Mouse (Mus musculus) heart, embryonic 11.5 days (tissue): ENCODE data around the gene Slc35f4. TPM values are rescaled to one million over a fixed set of nuclear protein-coding genes. Genes with fewer than 3 reads are reported as not detected.

Experiments
- ATAC-seq: fragments of 200-750 bp; cut with Nextera tagmentation; replicated peaks from 2 replicates; pipeline ENCODE4 v1.8.0; 2017; ENCODE audit warnings: moderate library complexity; ENCODE audit not compliant: insufficient number of reproducible peaks, low FRiP score, low TSS enrichment
- H3K27ac ChIP-seq: fragments of 300-500 bp; sonication (generic); 2 replicates; pipeline ENCODE4 v1.5.1; 2014; ENCODE audit warnings: mild to moderate bottlenecking, low read depth, low read length
- H3K27me3 ChIP-seq: fragments of 300-500 bp; sonication (generic); 2 replicates; pipeline ENCODE4 v1.6.1; 2014; ENCODE audit warnings: mild to moderate bottlenecking, low read length, mixed read lengths; ENCODE audit not compliant: control insufficient read depth, insufficient read depth
- H3K36me3 ChIP-seq: fragments of 300-500 bp; sonication (generic); 2 replicates; pipeline ENCODE4 v1.6.1; 2014; ENCODE audit warnings: mild to moderate bottlenecking, low read length, moderate library complexity, mixed read lengths; ENCODE audit not compliant: control insufficient read depth, insufficient read depth
- H3K4me1 ChIP-seq: fragments of 300-500 bp; sonication (generic); 2 replicates; pipeline ENCODE4 v1.6.1; 2014; ENCODE audit warnings: low read length; ENCODE audit not compliant: control insufficient read depth, insufficient read depth
- H3K4me2 ChIP-seq: fragments of 300-500 bp; sonication (generic); 2 replicates; pipeline ENCODE4 v1.6.1; 2014; ENCODE audit warnings: mild to moderate bottlenecking, moderate library complexity
- H3K4me3 ChIP-seq: fragments of 300-500 bp; sonication (generic); 2 replicates; pipeline ENCODE4 v1.5.1; 2014; ENCODE audit warnings: low read depth, low read length
- H3K9ac ChIP-seq: fragments of 300-500 bp; sonication (generic); 2 replicates; pipeline ENCODE4 v1.6.1; 2014; ENCODE audit warnings: mild to moderate bottlenecking, low read depth, low read length, moderate library complexity
- H3K9me3 ChIP-seq: fragments of 300-500 bp; sonication (generic); replicated peaks from 2 replicates; pipeline ENCODE4 v1.6.1; 2016; ENCODE audit warnings: low read length; ENCODE audit not compliant: control insufficient read depth
- WGBS: fragments of 180-500 bp; shearing (Covaris S2); extraction: QIAGEN DNeasy Blood & Tissue Kit; methylation state at CpG from one replicate; pipeline ENCODE4 v1.1.7; 2014; ENCODE audit not compliant: insufficient replicate concordance; 5-methylcytosine and 5-hydroxymethylcytosine counted together
- polyA plus RNA-seq: library from polyadenylated mRNA; unstranded; fragments of >200 nt; fragmentation: Nextera tagmentation; extraction: Ambion mirVana; gene quantifications from 2 replicates; pipeline ENCODE4 v1.2.1, GENCODE M21; 2014

The Slc35f4 gene
- 0.08 and 0.21 TPM in 2 replicates for polyA plus RNA-seq

GRCm38 (mm10) chr14:49525931-49526291 lies at the start of gene Slc35f4:
TSS of gene Slc35f4 (minus strand) at chr14:49526046.
- Histone ChIP-seq H3K4me2 (peak within 1 kb of the TSS; percentile 81), H3K27me3 (peaks cover 8% of the 10 kb centered on the region), H3K4me3 (peak within 1 kb of the TSS; percentile 41), H3K27ac (no peak within 1 kb of the TSS), H3K9ac (no peak within 1 kb of the TSS), H3K36me3 (no peaks in the 10 kb centered on the region), H3K9me3 (no peaks in the 10 kb centered on the region), H3K4me1 (no peaks in the 10 kb centered on the region; the same call in 1 of the 2 replicates)
- no peak for ATAC-seq
- 19% methylated on average over 6 of the region's 6 CpGs for WGBS

- ATAC-seq: no peak
- Histone ChIP-seq H3K9ac (no peak overlapping the region), H3K4me3 (no peak overlapping the region), H3K36me3 (no peaks in the 10 kb centered on the region), H3K4me1 (no peaks in the 10 kb centered on the region), H3K9me3 (no peaks in the 10 kb centered on the region), H3K27me3 (no peaks in the 10 kb centered on the region), H3K4me2 (no peak overlapping the region), H3K27ac (no peak overlapping the region)
Measured at GRCm38 (mm10) chr14:49568369-49568768, 42.5 kb upstream of the Slc35f4 start.

- Histone ChIP-seq H3K9ac (no peak overlapping the region), H3K4me2 (no peak overlapping the region), H3K4me1 (no peaks in the 10 kb centered on the region), H3K9me3 (no peaks in the 10 kb centered on the region), H3K27ac (no peak overlapping the region), H3K36me3 (no peaks in the 10 kb centered on the region), H3K4me3 (no peak overlapping the region), H3K27me3 (no peaks in the 10 kb centered on the region)
- WGBS: 52% methylated on average over 2 of the region's 2 CpGs
- ATAC-seq: no peak
Measured at GRCm38 (mm10) chr14:49560706-49561105, 34.9 kb upstream of the Slc35f4 start.

GRCm38 (mm10) chr14:49540104-49540503 lies 14.3 kb upstream of the Slc35f4 start:
- ATAC-seq: no peak

GRCm38 (mm10) chr14:49525176-49525930 lies 493 bp downstream of the Slc35f4 start:
- H3K4me1 ChIP-seq: no peaks in the 10 kb centered on the region; the same call in 1 of the 2 replicates
- H3K27me3 ChIP-seq: peaks cover 8% of the 10 kb centered on the region
- WGBS: 2% methylated on average over 63 of the region's 63 CpGs
- ATAC-seq: peak; percentile 83
- H3K9ac ChIP-seq: no peak overlapping the region
- H3K4me2 ChIP-seq: peak overlapping the region; percentile 81
- H3K9me3 ChIP-seq: no peaks in the 10 kb centered on the region
- peak overlapping the region; percentile 41 for H3K4me3 ChIP-seq
- H3K36me3 ChIP-seq: no peaks in the 10 kb centered on the region
- no peak overlapping the region for H3K27ac ChIP-seq

More at GRCm38 (mm10) chr14:49540104-49540503, 14.3 kb upstream of the Slc35f4 start:
- Histone ChIP-seq H3K4me3 (no peak overlapping the region), H3K4me2 (no peak overlapping the region), H3K9ac (no peak overlapping the region), H3K4me1 (no peaks in the 10 kb centered on the region), H3K27ac (no peak overlapping the region), H3K9me3 (no peaks in the 10 kb centered on the region), H3K36me3 (no peaks in the 10 kb centered on the region), H3K27me3 (no peaks in the 10 kb centered on the region)
- WGBS: 29% methylated on average over 1 of the region's 1 CpGs

GRCm38 (mm10) chr14:49524665-49525064 lies 1.2 kb downstream of the Slc35f4 start:
- Histone ChIP-seq H3K4me3 (no peak overlapping the region), H3K27me3 (peaks cover 8% of the 10 kb centered on the region), H3K36me3 (no peaks in the 10 kb centered on the region), H3K27ac (no peak overlapping the region), H3K4me1 (no peaks in the 10 kb centered on the region; the same call in 1 of the 2 replicates), H3K9me3 (no peaks in the 10 kb centered on the region), H3K9ac (no peak overlapping the region), H3K4me2 (no peak overlapping the region)
- no peak for ATAC-seq
- 63% methylated on average over 8 of the region's 8 CpGs for WGBS

- no peaks in the 10 kb centered on the region for H3K27me3 ChIP-seq
- no peak overlapping the region for H3K4me2 ChIP-seq
- no peaks in the 10 kb centered on the region for H3K9me3 ChIP-seq
- no peak overlapping the region for H3K9ac ChIP-seq
- H3K4me3 ChIP-seq: no peak overlapping the region
- H3K27ac ChIP-seq: 0 out of 2 replicates have a peak overlapping the region, but pooled peaks have one; percentile 2
- 30% methylated on average over 2 of the region's 2 CpGs for WGBS
- H3K4me1 ChIP-seq: 0 out of 2 replicates have a peak, but pooled peaks cover 7% of the 10 kb centered on the region
- H3K36me3 ChIP-seq: no peaks in the 10 kb centered on the region
- no peak for ATAC-seq
Measured at GRCm38 (mm10) chr14:49515096-49515665, 10.7 kb downstream of the Slc35f4 start.

- no peaks in the 10 kb centered on the region for H3K36me3 ChIP-seq
- no peaks in the 10 kb centered on the region for H3K9me3 ChIP-seq
- no peaks in the 10 kb centered on the region for H3K27me3 ChIP-seq
- no peak for ATAC-seq
- H3K4me3 ChIP-seq: no peak overlapping the region
- no peak overlapping the region for H3K4me2 ChIP-seq
- H3K9ac ChIP-seq: no peak overlapping the region
- 0 out of 2 replicates have a peak, but pooled peaks cover 7% of the 10 kb centered on the region for H3K4me1 ChIP-seq
- H3K27ac ChIP-seq: no peak overlapping the region
- whole genome bisulfite sequencing: 27% methylated on average over 2 of the region's 2 CpGs
Measured at GRCm38 (mm10) chr14:49514137-49514536, 11.7 kb downstream of the Slc35f4 start.
